Mouse (Mus musculus): ENCODE measurements at regions not wholly inside any gene's neighbourhood (a gene's known extent, or its start where the extent isn't known, plus 50 kb on each side); places are given as distances from the start of the nearest gene placed in this dataset.

DNA sequence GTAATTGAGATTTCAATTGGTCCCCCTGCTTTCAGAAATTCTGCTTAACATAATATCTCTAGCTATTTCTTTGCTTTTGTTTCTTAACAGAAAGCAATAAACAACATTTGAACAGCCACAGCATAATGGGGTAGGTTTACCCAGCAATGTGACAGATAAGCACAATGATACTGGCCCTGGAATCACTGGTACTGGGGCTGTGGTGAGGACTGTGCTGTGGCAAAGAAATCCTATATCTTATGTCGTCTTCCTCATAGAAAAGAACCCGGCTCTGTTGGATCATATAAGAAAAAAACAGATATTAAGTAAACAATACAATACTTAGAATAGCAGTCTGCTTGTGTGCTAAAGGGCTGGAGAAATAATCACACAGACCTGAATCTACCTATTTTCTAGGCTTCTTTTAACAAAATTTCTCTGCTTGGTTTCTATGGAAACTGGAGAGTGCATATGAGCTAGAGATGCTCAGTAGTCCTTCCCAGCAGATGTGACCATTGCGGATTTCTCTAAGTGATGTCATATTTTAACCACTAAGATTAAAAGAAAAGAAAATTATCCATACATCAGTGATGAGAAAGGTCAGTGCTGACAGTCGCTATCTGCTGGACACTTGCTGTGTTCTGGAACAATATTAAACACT is 119.8 kb upstream of the Gnao1 start:
- DNase-seq (ENCODE audit: low spot score in 2 of 2): no peak

DNA sequence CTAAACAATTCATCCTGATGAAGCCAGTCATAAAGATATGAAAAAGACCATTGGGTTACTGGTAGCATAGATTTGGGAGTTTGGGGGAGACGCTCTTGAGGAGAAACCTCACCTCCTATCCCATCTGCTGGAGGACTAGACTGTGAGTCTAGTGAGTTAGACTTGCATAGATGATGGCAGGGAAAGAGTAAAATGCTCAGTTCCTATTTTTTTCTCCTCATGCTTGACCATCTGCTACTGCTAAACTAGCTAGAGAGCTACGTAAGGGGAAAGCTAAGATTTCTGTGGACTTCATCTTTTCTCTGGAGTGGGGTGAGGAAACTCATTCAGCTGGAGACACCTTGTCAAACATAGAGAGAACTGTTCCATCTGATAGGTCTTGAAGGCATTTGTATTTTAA is 118.4 kb upstream of the Gnao1 start:
- no peak for DNase-seq (ENCODE audit: low spot score in 2 of 2)

DNA sequence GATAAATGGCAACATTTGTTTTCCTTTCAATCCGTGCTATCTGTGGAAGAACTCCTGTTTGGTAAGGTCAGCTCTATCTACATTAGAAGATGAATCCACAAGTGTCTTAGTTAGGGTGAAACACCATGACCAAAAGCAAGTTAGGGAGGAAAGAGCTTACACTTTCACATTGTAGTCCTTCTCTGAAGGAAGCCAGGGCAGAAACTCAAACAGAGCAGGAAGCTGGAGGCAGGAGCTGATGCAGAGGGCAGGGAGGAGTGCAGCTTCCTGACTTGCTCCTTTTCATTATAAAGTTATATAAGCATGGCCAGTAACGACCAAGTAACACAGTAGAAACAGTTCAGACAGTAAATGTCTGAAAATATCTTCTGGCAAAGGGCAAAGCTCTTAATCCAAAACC is 117.9 kb upstream of the Gnao1 start:
- no peak for DNase-seq (ENCODE audit: low spot score in 2 of 2)

DNA sequence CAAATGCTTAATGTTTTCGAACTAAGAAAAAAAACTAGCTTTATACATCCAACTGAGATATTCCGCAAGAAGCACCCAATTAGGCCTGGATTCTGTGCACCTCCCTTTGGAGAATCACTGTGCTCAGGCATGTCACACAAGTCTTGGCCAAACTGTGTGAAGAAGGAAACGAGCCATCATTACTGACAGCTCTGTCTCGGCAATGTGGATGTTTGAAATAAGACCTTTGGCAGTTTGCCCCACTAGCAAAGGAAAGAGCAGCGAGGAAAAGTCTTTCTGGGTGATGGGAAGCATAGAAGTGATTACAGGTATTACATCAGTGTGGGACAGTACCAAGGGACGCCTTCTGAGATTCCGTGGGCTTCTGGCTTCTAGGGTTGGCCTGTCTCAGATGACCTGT is 112.6 kb upstream of the Gnao1 start:
- no peak for DNase-seq (ENCODE audit: low spot score in 2 of 2)

DNA sequence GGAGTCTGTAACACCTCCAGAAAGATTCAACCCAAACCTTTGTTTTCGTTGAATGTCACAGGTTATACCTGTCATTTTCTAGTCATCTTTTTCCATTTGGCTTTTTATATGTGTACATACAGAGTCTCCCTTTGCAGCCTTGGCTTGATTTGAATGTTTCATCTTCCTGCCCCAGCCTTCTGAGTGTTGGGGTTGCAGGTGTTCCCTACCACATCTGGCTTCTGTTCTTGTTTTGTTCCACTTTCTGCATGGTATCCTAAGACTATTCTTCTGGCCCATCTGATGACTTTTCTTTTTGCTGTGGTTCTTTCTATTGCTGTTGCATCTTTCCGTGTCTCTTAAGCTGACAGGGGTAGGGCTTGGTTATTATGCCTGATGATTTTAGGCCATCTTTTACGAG is 111.3 kb upstream of the Gnao1 start:
- DNase-seq (ENCODE audit: low spot score in 2 of 2): no peak

DNA sequence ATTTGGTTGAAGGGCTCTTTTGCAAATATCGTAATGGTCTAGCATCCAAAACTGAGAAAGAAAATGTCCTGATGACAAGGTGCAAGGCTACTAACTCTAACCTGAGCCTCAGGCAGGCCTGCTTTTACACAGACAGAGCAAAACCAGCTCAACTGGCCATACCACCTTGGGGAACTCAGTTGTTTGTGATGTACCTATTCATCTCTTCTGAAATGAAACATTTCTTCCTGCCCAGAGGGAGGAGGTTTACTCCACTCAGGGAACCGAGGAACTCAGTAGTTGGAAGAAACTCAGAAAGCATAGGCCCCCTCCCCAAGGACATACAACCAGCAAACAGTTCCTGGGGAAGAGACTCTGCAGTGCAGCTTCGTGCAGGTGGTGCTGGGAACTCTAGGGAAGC is 108.4 kb upstream of the Gnao1 start:
- no peak for DNase-seq (ENCODE audit: low spot score in 2 of 2)

DNA sequence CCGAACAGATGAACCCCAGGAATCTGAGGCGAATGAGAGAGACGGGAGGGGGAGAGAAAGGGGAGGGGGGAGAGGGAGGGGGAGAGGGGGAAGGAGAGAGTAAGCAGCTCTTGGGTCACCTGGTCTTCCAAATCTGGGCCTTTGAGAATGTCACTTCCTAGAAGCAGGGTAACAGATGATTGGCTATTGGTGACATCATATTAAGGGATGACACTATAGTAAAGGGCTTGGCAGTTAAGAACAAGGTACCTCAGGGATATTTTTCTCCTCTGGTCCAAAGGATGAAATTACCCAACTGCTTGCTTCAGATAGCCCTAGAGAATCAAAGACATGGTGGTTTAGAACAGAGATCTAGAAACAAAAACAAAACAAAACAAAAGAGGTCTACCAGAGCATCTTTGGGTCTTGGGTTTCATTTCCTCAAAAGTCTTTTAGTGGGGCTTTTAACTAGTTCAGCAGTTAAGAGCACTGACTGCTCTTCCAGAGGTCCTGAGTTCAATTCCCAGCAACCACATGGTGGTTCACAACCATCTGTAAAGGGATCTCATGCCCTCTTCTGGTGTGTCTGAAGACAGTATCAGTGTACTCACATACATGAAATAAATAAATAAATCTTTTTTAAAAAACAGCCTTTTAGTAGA is 97.6 kb upstream of the Gnao1 start:
- DNase-seq (ENCODE audit: low spot score in 2 of 2): no peak

DNA sequence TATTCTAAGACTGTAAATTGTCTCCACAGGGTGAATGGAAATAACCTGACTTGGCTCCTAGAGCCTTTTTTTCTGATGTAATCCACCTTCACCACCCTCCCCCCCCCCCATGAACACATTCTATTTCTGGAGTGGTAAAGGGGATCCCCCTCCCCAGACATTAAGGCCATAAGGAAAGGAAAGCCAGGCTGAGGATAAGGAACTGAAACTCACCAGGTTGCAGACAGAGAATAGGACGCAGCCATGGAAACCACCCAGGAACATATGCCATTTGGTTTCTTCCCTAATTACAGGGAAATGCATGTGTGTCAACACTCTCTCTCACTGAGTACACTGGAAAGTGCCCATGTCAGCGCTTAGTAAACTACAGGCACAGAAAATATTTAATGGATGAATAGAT is 96.5 kb upstream of the Gnao1 start:
- no peak for DNase-seq (ENCODE audit: low spot score in 2 of 2)

DNA sequence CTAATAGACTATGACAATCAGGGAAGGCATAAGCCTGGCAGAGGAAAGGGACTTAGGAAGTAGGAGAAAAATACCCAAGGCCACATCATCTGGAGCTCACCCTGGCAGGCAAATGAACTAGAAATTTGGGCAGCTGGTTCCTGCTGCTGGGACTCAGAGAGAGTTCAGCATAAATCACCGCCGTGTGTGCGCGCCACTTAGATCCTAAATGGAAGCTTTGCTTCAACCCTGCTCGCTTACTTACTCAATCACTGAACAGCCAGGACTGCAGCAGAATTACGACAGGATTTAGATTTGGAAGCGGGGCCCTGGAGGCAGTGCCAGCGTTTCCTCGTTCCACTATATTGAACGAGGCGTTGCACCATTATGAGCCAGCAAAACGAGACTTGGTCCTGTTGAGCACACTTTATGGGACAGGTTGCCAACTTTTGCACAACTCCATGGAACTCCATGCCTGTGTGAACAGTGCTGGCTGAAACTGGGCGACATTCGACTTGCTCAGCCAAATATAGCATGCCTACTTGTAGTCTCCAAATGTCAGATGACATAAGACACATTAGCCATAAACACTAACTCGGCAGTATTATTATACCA is 84.8 kb upstream of the Gnao1 start:
- no peak for DNase-seq (ENCODE audit: low spot score in 2 of 2)

DNA sequence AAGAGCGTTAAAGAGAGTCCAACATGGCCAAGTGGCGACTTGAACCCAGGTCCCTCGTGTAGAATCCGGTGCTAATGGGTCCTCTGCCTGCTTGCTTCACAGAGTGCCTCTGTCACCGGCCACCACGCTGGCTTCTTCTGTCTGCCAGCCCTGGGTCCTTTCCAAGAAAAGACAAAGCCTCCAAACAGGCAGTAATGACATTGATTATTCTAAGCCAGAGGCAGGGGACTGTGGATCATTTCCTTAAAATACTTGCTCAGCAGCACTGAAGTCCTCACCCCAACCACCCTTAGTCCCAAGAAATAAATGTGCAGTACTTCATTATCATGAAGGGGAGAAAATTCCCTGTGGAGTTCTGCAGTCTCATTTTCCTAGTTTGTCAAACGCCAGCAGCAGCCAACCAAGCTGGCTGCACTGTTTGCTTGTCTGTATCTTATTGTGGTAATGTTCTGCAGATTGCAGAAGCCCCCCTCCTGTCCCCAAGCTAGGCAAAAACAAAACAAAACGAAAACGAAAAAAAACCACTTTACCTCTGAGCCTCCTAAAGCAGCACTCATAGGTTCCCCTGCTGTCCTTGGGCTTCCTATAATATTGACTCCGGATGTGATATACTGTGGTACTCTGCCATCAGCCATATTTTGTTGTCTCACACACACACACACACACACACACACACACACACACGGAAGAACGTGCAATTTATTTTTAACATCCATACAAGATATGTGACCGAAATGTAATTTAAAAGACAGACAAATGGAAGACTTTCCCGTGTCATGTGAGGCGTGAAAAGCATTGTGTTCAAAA is 80.4 kb upstream of the Gnao1 start:
- no peak for DNase-seq (ENCODE audit: low spot score in 2 of 2)

DNA sequence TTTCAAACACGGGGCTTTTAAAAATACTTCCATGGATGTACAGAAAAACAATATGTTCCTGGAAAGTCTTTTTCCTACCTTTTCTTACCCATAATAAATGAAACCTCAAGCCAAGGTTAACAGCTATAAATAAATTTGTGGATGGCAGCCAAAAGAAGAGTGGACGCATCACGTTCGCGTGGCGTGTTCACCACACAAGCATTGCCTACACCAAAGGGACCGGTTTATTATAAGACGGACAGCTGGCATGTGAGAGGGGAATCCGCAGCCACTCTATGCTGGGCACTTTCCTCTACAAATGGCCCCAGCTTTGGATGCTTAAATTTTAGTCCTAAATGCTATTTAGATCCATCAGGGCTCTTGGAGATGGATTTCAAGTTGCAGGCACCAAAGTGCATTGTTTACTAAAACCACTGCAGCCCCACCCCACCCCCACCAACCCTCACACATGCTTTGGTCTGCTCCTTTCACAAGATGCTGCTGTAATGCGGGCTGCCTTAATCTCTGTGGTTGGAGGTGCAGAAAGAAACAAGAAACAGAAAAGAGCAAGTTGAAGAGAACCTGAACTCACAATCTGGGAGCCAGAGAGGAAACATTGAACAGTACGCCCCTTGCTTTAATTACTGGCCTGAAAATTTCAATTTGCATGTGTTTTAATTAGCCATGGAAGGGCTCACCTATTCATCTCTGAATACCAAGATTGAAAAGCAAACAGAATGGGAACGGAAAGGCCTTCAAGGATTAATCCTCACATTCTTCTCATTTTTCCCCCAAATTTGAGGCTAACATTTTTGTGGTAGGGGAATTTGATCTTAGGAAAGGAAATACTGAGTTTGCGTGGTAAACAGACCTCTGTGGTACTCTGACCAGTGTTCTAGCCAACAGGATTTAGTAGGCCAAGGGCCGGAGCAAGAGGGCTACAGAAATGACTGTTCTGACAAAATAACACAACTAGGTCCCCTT is 78.7 kb upstream of the Gnao1 start:
- DNase-seq (ENCODE audit: low spot score in 2 of 2): no peak

DNA sequence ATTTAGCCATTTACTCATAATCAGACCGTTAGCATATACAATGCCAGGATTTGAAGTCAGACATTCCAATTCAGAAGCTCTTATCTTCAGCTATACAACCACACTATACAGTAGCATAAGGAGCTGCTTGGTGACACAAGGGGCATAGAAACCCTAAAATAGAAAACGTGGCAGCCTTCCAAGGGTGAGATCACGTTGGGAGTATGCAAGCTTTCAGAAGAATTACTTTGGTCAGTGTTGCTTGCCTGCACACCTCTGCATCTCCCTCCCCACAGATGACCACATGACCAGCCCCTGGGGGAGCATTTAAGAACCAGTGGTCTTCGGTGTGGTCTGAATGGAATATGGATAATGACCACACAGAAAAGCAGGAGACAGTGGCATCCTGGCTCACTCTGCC is 74.9 kb upstream of the Gnao1 start:
- no peak for DNase-seq (ENCODE audit: low spot score in 2 of 2)

DNA sequence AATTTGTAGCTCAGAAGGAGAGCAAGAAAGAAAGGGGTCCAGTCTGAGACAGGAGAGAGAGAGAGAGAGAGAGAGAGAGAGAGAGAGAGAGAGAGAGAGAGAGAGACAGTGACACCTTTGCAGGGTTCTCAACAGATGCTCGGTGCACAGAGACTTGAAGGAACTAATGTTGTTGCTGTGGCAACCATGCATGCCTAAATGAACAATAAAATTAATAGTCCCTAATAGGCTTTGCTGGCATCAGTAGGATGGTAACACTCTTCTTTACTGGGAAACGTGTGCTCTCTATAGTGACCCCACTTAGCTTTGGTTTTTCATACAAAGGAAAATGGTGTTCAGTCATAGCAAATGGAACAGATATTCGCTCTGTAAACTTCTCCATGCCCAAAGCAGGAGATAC is 69.5 kb upstream of the Gnao1 start:
- DNase-seq (ENCODE audit: low spot score in 2 of 2): no peak

DNA sequence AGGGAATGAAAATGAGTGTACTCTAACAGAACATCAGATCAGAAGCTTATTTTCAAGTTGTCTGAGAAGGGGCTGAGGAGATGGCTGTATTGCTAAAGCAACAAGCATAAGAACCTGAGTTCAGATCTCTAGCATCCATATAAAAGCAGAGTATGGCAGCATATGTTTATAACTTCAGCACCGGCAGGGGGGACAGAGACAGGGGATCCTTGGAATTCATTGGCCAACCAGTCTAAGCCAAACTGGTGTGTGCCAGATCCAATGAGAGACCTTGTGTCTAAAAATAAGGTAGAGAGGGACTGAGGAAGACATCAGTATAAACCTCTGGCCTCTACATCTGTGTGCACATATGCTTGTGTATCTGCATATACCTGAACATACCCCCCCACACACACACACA is 61.0 kb upstream of the Gnao1 start:
- no peak for DNase-seq (ENCODE audit: low spot score in 2 of 2)

DNA sequence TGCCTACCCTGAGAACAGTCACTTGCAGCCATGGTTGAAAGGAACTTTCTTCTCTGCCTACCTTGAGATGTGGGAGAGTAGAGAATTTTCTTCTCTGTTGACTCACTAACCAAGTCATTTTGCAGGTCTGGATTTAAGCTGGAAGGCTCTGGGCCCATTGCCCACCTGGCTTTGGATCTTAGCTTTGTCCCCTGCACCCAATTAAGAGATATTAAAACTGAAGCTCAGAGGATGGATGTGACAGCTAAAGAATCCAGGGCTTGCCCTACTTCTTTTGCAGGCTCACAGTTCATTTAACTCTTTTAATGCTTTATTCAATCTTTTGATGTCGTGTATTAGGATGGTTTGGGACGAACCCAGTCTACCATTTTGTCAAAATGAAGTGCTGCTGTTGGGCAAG is 58.8 kb upstream of the Gnao1 start:
- no peak for DNase-seq (ENCODE audit: low spot score in 2 of 2)

DNA sequence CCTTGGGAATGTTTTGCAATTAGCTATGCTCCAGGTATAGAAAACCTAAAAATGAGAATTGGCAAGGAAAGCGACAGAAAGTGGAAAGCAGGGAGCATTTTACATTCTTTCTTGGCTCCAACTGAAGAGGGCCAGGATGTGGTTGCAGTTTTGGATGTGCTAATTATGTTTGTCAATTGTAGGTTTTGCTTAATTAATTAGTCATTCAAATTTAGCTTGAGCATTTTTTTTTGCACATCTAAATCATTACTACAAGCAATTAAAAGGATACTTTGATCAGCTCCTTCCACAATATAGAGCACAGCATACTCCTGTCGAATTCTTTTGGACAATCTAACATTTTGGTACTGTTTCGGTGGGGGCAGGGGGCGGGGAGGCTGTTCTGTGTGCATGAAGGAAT is 53.8 kb upstream of the Gnao1 start:
- no peak for DNase-seq (ENCODE audit: low spot score in 2 of 2)

All from spleen, postnatal 4 days (tissue).